Mouse (Mus musculus) lung, postnatal 0 days (tissue): Measurements from ENCODE around the gene Ppp2r1b.

Source experiments
- CTCF ChIP-seq: IDR thresholded peaks from 2 replicates; pipeline ENCODE4 v1.5.1; 2016; ENCODE audit warnings: antibody characterized with exemption, mild to moderate bottlenecking
- EP300 ChIP-seq: IDR thresholded peaks from 2 replicates; pipeline ENCODE4 v1.6.1; 2016; ENCODE audit warnings: antibody characterized with exemption, mild to moderate bottlenecking, control low read depth

DNA sequence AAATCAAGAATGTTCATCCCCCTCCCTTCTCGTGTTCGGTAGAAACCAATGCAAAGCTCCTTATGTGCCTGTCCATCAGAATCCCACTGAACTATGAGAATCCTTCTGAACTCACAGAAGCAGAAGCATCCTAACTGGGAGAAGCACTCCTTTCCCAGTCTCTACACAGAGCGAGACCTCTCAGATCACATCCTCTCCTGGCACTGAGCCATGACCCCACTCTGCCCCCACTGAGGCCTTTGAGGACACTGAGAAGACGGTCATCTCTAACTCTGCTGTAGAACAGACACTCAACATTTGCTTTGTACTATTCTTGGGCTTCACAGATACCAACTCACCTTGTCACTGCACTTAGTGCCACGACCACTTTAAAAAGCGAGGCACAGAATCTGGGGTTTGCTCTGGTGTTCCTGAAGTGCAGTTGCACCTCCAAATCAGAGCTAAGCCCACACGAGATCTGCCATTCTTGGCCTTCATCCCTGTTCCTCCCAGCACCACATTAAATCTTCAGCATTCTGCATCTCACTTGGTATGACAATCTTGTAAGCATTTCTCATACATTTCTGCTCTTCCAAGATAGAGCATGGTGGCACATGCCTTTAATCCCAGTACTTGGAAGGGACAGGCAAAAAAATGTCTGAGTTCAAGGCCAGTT lies 66.9 kb downstream of the Ppp2r1b start:
- no peak for TF ChIP-seq EP300
- TF ChIP-seq CTCF: no peak
